Mouse (Mus musculus): Measurements from ENCODE around the gene Fbxw5. TPM values are rescaled to one million over a fixed set of nuclear protein-coding genes. Genes with fewer than 3 reads are reported as not detected.

Gene Fbxw5
- polyA plus RNA-seq, 1 experiment, result 42.0 TPM

GRCm38 (mm10) chr2:25506964-25507363 lies 6.4 kb downstream of the Fbxw5 start:
- Histone ChIP-seq H3K36me3 (ENCODE audit: control insufficient read depth, insufficient read depth, low read length) (peaks cover 15% of the 10 kb centered on the region), H3K4me1 (ENCODE audit: control insufficient read depth, insufficient read depth, insufficient read length) (peaks cover 2% of the 10 kb centered on the region; the same call in 1 of the 2 replicates), H3K4me3 (ENCODE audit: extremely low read depth, insufficient read depth, insufficient read length) (no peak overlapping the region), H3K27ac (ENCODE audit: insufficient read depth, low read length) (no peak overlapping the region), H3K27me3 (ENCODE audit: control insufficient read depth, insufficient read depth, low read length) (no peaks in the 10 kb centered on the region)
- DNase-seq (ENCODE audit: low read depth in 1 of 2, low spot score in 2 of 2), result peak in 1 of 2 experiments; percentile 9
- no peak for TF ChIP-seq POLR2A (IDR thresholded peaks at IDR 0.05; ENCODE audit: low read depth, low read length)
- TF ChIP-seq CTCF (IDR thresholded peaks at IDR 0.05; ENCODE audit: extremely low read depth, insufficient read depth, insufficient read length, insufficient replicate concordance), result peak; percentile 17; the same call in 1 of the 2 replicates
- 62% methylated on average over 5 of the region's 5 CpGs for WGBS

DNA sequence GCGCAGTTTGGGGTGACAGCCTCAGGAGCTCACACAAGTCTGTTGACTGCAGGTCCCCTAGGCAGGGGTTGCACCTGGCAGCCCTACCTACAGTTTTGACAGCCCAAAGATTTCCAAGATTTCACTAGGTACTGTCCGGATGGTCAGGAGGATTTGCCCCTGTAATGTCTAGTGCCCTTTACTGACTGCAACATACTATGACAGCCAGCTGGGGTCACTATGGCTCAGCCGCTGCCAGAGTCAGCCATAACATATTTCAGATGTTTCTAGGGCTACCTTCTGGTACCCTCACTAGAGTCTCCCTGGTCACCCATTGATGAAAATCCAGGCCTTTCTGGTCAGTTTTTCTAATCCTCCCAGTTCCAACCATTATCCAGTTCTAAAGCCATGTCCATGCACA lies 9.4 kb downstream of the Fbxw5 start:
- TF ChIP-seq CTCF (IDR thresholded peaks at IDR 0.05; ENCODE audit: extremely low read depth, insufficient read depth, insufficient read length, insufficient replicate concordance), result peak; percentile 36; the same call in 1 of the 2 replicates
- TF ChIP-seq POLR2A (IDR thresholded peaks at IDR 0.05; ENCODE audit: low read depth, low read length), result no peak

GRCm38 (mm10) chr2:25526510-25527302 lies 26.2 kb downstream of the Fbxw5 start:
- no peak overlapping the region for H3K4me3 ChIP-seq (ENCODE audit: extremely low read depth, insufficient read depth, insufficient read length)
- WGBS, result 87% methylated on average over 9 of the region's 9 CpGs
- no peaks in the 10 kb centered on the region for H3K27me3 ChIP-seq (ENCODE audit: control insufficient read depth, insufficient read depth, low read length)
- TF ChIP-seq POLR2A (IDR thresholded peaks at IDR 0.05; ENCODE audit: low read depth, low read length), result no peak
- TF ChIP-seq CTCF (IDR thresholded peaks at IDR 0.05; ENCODE audit: extremely low read depth, insufficient read depth, insufficient read length, insufficient replicate concordance), result no peak
- no peak overlapping the region for H3K27ac ChIP-seq (ENCODE audit: insufficient read depth, low read length)
- H3K36me3 ChIP-seq (ENCODE audit: control insufficient read depth, insufficient read depth, low read length), result peaks cover 64% of the 10 kb centered on the region
- DNase-seq (ENCODE audit: low read depth in 1 of 2, low spot score in 2 of 2), result no peak
- no peaks in the 10 kb centered on the region for H3K4me1 ChIP-seq (ENCODE audit: control insufficient read depth, insufficient read depth, insufficient read length)

More for the DNA sequence above, 9.4 kb downstream of the Fbxw5 start:
- H3K27ac ChIP-seq (ENCODE audit: insufficient read depth, low read length), result no peak overlapping the region
- no peak for DNase-seq (ENCODE audit: low read depth in 1 of 2, low spot score in 2 of 2)
- H3K27me3 ChIP-seq (ENCODE audit: control insufficient read depth, insufficient read depth, low read length), result no peaks in the 10 kb centered on the region
- H3K4me1 ChIP-seq (ENCODE audit: control insufficient read depth, insufficient read depth, insufficient read length), result no peaks in the 10 kb centered on the region
- peaks cover 3% of the 10 kb centered on the region for H3K36me3 ChIP-seq (ENCODE audit: control insufficient read depth, insufficient read depth, low read length)
- WGBS, result 71% methylated on average over 3 of the region's 3 CpGs
- H3K4me3 ChIP-seq (ENCODE audit: extremely low read depth, insufficient read depth, insufficient read length), result no peak overlapping the region

GRCm38 (mm10) chr2:25533707-25534106 lies 33.2 kb downstream of the Fbxw5 start:
- Histone ChIP-seq H3K27me3 (ENCODE audit: control insufficient read depth, insufficient read depth, low read length) (no peaks in the 10 kb centered on the region), H3K4me1 (ENCODE audit: control insufficient read depth, insufficient read depth, insufficient read length) (peaks cover 20% of the 10 kb centered on the region), H3K4me3 (ENCODE audit: extremely low read depth, insufficient read depth, insufficient read length) (no peak overlapping the region), H3K27ac (ENCODE audit: insufficient read depth, low read length) (peak overlapping the region; percentile 96), H3K36me3 (ENCODE audit: control insufficient read depth, insufficient read depth, low read length) (peaks cover 31% of the 10 kb centered on the region)
- WGBS, result 91% methylated on average over 2 of the region's 2 CpGs
- no peak for DNase-seq (ENCODE audit: low read depth in 1 of 2, low spot score in 2 of 2)
- TF ChIP-seq CTCF (IDR thresholded peaks at IDR 0.05; ENCODE audit: extremely low read depth, insufficient read depth, insufficient read length, insufficient replicate concordance) (no peak), POLR2A (IDR thresholded peaks at IDR 0.05; ENCODE audit: low read depth, low read length) (no peak)

- no peaks in the 10 kb centered on the region for H3K27me3 ChIP-seq (ENCODE audit: control insufficient read depth, insufficient read depth, low read length)
- H3K4me1 ChIP-seq (ENCODE audit: control insufficient read depth, insufficient read depth, insufficient read length), result peaks cover 20% of the 10 kb centered on the region
- 29% methylated on average over 3 of the region's 3 CpGs for WGBS
- peaks cover 28% of the 10 kb centered on the region for H3K36me3 ChIP-seq (ENCODE audit: control insufficient read depth, insufficient read depth, low read length)
- TF ChIP-seq CTCF (IDR thresholded peaks at IDR 0.05; ENCODE audit: extremely low read depth, insufficient read depth, insufficient read length, insufficient replicate concordance), result no peak
- no peak for TF ChIP-seq POLR2A (IDR thresholded peaks at IDR 0.05; ENCODE audit: low read depth, low read length)
- H3K27ac ChIP-seq (ENCODE audit: insufficient read depth, low read length), result peak overlapping the region; percentile 96
- DNase-seq (ENCODE audit: low read depth in 1 of 2, low spot score in 2 of 2), result peak; percentile 77
- no peak overlapping the region for H3K4me3 ChIP-seq (ENCODE audit: extremely low read depth, insufficient read depth, insufficient read length)
These were observed 33.8 kb downstream of the Fbxw5 start for GRCm38 (mm10) chr2:25534178-25534865.

- peaks cover 20% of the 10 kb centered on the region for H3K4me1 ChIP-seq (ENCODE audit: control insufficient read depth, insufficient read depth, insufficient read length)
- H3K36me3 ChIP-seq (ENCODE audit: control insufficient read depth, insufficient read depth, low read length), result peaks cover 26% of the 10 kb centered on the region
- H3K27ac ChIP-seq (ENCODE audit: insufficient read depth, low read length), result peak overlapping the region; percentile 96
- no peak for TF ChIP-seq POLR2A (IDR thresholded peaks at IDR 0.05; ENCODE audit: low read depth, low read length)
- no peak for TF ChIP-seq CTCF (IDR thresholded peaks at IDR 0.05; ENCODE audit: extremely low read depth, insufficient read depth, insufficient read length, insufficient replicate concordance)
- DNase-seq (ENCODE audit: low read depth in 1 of 2, low spot score in 2 of 2), result no peak
- no peak overlapping the region for H3K4me3 ChIP-seq (ENCODE audit: extremely low read depth, insufficient read depth, insufficient read length)
- no peaks in the 10 kb centered on the region for H3K27me3 ChIP-seq (ENCODE audit: control insufficient read depth, insufficient read depth, low read length)
- 81% methylated on average over 2 of the region's 2 CpGs for WGBS
These were observed 34.3 kb downstream of the Fbxw5 start for GRCm38 (mm10) chr2:25534866-25535182.
